Mouse (Mus musculus): Measurements from ENCODE around the gene Chrm3. TPM values are rescaled to one million over a fixed set of nuclear protein-coding genes. Genes with fewer than 3 reads are reported as not detected.

Gene Chrm3
- polyA plus RNA-seq, 1 experiment from 2014 or later: 0.65 TPM

DNA sequence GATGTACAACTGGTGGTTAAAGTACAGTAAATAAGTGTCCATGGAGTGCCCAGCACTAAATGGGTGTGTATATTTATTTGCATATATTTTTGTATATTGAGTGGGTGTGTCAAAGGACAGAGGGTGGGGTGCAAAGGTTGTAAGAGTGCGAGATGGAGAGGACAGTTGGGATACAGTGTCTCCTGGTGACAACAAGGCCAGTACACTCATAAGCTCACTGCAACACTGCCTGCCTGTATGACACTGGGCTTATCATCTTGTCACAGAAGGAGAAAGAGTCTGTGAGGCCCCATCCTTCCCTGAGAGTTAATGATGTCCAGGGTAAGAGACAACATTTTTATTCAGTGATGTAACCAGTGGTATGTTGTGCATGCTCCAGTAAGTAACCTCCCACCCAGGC is 439.5 kb downstream of the Chrm3 start:
- Histone ChIP-seq H3K27ac (ENCODE audit: low read depth, low read length) (no peak overlapping the region), H3K9me3 (replicated peaks; ENCODE audit: control insufficient read depth, low read length) (no peaks in the 10 kb centered on the region), H3K27me3 (replicated peaks; ENCODE audit: control insufficient read depth, insufficient read depth, low read length) (no peaks in the 10 kb centered on the region), H3K36me3 (ENCODE audit: control insufficient read depth, insufficient read depth, low read length) (no peaks in the 10 kb centered on the region), H3K9ac (ENCODE audit: low read length) (no peak overlapping the region), H3K4me3 (ENCODE audit: low read depth, low read length) (no peak overlapping the region), H3K4me1 (ENCODE audit: control insufficient read depth, insufficient read depth, low read length) (no peaks in the 10 kb centered on the region), H3K4me2 (ENCODE audit: low read length) (no peak overlapping the region)
- DNase-seq (ENCODE audit: low spot score) (no peak), ATAC-seq (no peak)
- 79% methylated on average over 1 of the region's 1 CpGs for WGBS

DNA sequence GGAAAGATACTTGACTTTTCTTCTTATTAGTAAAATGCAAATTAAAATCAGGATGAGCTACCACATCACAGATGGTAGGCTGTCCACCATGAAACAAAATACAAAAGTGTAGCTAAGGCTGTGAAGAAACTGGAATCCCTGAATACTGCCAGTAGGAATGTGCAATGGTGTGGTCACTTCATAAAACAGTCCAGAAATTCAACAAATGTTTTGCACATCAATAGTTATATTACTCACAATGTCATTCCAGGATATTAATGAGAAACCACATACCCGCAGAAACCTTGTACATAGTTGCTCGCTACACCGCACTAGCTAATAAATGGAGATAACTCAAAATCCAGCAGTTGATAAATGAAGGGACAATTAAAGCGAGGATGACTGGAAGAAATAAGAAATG is 447.9 kb downstream of the Chrm3 start:
- DNase-seq (ENCODE audit: low spot score) (no peak), ATAC-seq (no peak)
- Histone ChIP-seq H3K27me3 (replicated peaks; ENCODE audit: control insufficient read depth, insufficient read depth, low read length) (no peaks in the 10 kb centered on the region), H3K36me3 (ENCODE audit: control insufficient read depth, insufficient read depth, low read length) (no peaks in the 10 kb centered on the region), H3K4me2 (ENCODE audit: low read length) (no peak overlapping the region), H3K4me1 (ENCODE audit: control insufficient read depth, insufficient read depth, low read length) (no peaks in the 10 kb centered on the region), H3K9ac (ENCODE audit: low read length) (no peak overlapping the region), H3K4me3 (ENCODE audit: low read depth, low read length) (no peak overlapping the region), H3K27ac (ENCODE audit: low read depth, low read length) (no peak overlapping the region), H3K9me3 (replicated peaks; ENCODE audit: control insufficient read depth, low read length) (no peaks in the 10 kb centered on the region)
- 90% methylated on average over 4 of the region's 4 CpGs for WGBS

DNA sequence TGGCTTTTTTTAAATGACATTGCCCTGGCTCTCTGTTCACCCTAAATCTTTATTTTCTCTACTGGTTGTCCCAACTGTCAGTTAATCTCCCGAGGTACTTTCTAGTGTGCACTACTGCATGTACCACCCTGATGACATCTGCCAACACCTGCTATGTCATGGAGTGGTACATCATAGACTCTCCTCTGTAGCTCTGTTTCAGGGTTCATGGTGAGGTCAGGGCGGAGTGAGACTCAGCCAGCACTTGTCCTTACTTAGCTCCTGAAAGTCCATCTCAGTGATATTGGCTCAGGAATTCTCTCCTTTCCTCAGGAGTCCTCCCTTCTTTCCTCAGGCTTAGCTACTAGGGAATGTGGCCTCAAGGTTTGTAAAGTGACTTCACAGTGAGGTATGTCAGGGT is 451.9 kb downstream of the Chrm3 start:
- no peaks in the 10 kb centered on the region for H3K9me3 ChIP-seq (replicated peaks; ENCODE audit: control insufficient read depth, low read length)
- H3K9ac ChIP-seq (ENCODE audit: low read length): no peak overlapping the region
- H3K27ac ChIP-seq (ENCODE audit: low read depth, low read length): no peak overlapping the region
- ATAC-seq (no peak), DNase-seq (ENCODE audit: low spot score) (no peak)
- no peak overlapping the region for H3K4me2 ChIP-seq (ENCODE audit: low read length)
- no peaks in the 10 kb centered on the region for H3K36me3 ChIP-seq (ENCODE audit: control insufficient read depth, insufficient read depth, low read length)
- WGBS: 79% methylated on average over 2 of the region's 2 CpGs
- H3K4me1 ChIP-seq (ENCODE audit: control insufficient read depth, insufficient read depth, low read length): no peaks in the 10 kb centered on the region
- H3K4me3 ChIP-seq (ENCODE audit: low read depth, low read length): no peak overlapping the region
- no peaks in the 10 kb centered on the region for H3K27me3 ChIP-seq (replicated peaks; ENCODE audit: control insufficient read depth, insufficient read depth, low read length)

DNA sequence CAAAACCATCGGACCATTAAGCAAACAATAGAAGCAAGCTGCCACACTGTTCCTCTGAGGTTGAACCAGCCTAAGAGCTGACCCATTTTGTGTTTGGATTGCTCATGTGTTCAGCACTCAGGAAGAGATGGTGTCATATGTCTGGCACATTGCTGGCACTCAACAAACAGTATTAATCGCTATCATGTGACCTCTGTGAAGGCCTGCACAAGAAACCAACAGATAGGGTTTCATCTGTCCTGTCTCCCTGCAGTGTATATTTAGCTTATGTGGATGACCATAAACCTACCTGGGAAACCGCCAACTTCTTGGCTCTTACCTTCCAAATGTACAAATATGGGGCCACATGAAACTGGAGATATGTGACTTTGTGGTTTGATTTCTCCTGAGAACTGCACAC is 453.4 kb downstream of the Chrm3 start:
- Histone ChIP-seq H3K9me3 (replicated peaks; ENCODE audit: control insufficient read depth, low read length) (no peaks in the 10 kb centered on the region), H3K36me3 (ENCODE audit: control insufficient read depth, insufficient read depth, low read length) (no peaks in the 10 kb centered on the region), H3K4me3 (ENCODE audit: low read depth, low read length) (no peak overlapping the region), H3K4me2 (ENCODE audit: low read length) (no peak overlapping the region), H3K27ac (ENCODE audit: low read depth, low read length) (no peak overlapping the region), H3K4me1 (ENCODE audit: control insufficient read depth, insufficient read depth, low read length) (no peaks in the 10 kb centered on the region), H3K27me3 (replicated peaks; ENCODE audit: control insufficient read depth, insufficient read depth, low read length) (no peaks in the 10 kb centered on the region), H3K9ac (ENCODE audit: low read length) (no peak overlapping the region)
- ATAC-seq (no peak), DNase-seq (ENCODE audit: low spot score) (no peak)
- 83% methylated on average over 3 of the region's 3 CpGs for WGBS

DNA sequence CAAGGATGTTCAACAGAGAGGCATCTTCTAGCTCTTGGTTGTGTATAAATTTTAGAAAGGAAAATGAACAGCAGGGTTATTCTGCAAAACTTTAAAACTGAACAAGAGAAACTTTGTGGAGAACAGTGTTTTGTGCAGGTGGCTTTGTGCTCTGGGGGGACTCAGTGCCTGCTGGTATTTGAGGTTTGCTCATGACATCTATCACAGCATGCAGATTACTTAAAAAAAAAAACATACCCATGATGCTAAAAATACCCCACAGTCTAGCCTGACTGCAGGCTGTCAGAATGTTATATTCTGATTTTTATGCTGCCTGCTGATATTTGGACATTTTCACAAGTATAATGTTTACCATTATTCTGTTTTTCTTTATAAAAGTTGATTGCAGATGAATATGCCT is 456.2 kb downstream of the Chrm3 start:
- Histone ChIP-seq H3K9me3 (replicated peaks; ENCODE audit: control insufficient read depth, low read length) (no peaks in the 10 kb centered on the region), H3K4me2 (ENCODE audit: low read length) (no peak overlapping the region), H3K27me3 (replicated peaks; ENCODE audit: control insufficient read depth, insufficient read depth, low read length) (no peaks in the 10 kb centered on the region), H3K27ac (ENCODE audit: low read depth, low read length) (no peak overlapping the region), H3K9ac (ENCODE audit: low read length) (no peak overlapping the region), H3K4me1 (ENCODE audit: control insufficient read depth, insufficient read depth, low read length) (no peaks in the 10 kb centered on the region), H3K36me3 (ENCODE audit: control insufficient read depth, insufficient read depth, low read length) (no peaks in the 10 kb centered on the region), H3K4me3 (ENCODE audit: low read depth, low read length) (no peak overlapping the region)
- DNase-seq (ENCODE audit: low spot score) (no peak), ATAC-seq (no peak)

DNA sequence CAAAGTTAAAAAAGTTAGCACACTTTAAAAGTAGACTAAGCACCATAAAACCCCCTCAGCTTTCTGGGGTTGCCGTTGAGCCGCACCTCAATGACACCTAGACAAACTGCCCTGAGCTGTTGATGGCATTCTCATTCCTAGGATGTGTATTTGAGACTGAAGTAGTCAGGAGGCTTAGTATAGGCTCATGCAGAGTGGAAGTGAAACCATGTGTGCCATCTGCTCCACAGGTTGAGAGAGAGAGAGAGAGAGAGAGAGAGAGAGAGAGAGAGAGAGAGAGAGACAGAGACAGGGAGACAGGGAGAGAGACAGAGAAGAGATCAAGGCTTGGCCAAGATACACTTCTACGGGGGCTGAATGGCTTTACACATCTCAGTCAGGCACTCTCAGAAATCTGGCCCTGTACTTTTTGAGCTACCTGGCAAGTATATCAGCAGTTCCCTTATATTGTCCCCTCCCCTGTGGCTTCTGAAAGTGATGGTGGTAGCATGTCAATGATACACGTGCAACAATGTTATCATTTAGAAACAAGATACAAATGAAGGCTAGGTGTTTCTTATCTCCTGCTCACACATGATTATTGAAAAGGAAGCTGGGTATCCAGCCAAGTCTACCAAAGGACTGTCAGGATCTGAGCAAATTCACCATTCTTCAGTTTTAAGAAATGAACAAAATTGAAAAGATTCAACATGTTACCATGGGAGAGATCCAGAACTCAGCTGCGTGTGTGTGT is 459.8 kb downstream of the Chrm3 start:
- DNase-seq (ENCODE audit: low spot score) (no peak), ATAC-seq (no peak)
- Histone ChIP-seq H3K9ac (ENCODE audit: low read length) (no peak overlapping the region), H3K4me3 (ENCODE audit: low read depth, low read length) (no peak overlapping the region), H3K4me1 (ENCODE audit: control insufficient read depth, insufficient read depth, low read length) (no peaks in the 10 kb centered on the region), H3K27ac (ENCODE audit: low read depth, low read length) (no peak overlapping the region), H3K36me3 (ENCODE audit: control insufficient read depth, insufficient read depth, low read length) (no peaks in the 10 kb centered on the region), H3K9me3 (replicated peaks; ENCODE audit: control insufficient read depth, low read length) (no peaks in the 10 kb centered on the region), H3K4me2 (ENCODE audit: low read length) (no peak overlapping the region), H3K27me3 (replicated peaks; ENCODE audit: control insufficient read depth, insufficient read depth, low read length) (no peaks in the 10 kb centered on the region)
- 93% methylated on average over 5 of the region's 5 CpGs for WGBS

DNA sequence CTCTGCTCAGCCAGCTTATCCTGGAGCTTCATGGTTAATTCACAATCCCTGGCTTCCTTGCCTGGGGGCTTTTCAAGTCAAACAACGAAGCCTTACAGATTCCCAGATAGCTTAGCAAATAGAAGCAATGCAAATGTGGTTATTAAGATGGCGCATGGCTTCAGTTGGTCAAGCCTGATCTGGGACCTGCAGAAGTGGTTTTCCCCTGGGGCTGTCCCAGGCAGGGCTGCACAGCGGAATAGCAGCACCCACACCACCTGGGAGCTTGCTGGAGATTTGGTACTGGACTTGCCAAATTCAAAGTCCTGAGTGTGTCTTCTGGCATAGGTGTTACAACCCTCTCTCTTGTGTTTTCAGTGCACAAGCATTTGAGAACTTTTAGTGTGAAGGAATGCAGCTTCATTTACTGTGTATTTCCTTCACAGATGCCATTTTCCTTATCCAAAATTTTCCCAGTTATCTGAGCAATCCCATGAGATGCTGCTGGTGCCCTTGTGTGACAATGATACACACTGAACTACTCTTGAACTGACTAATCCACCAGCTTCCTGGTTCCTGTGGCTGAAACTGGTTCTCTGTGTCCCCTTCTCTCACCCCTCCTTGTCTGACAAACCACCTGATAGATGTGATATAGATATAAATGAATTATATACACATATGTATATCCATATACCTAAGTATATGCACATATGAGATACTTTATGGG is 461.8 kb downstream of the Chrm3 start:
- ATAC-seq (no peak), DNase-seq (ENCODE audit: low spot score) (no peak)
- H3K9ac ChIP-seq (ENCODE audit: low read length): no peak overlapping the region
- H3K4me3 ChIP-seq (ENCODE audit: low read depth, low read length): no peak overlapping the region
- no peak overlapping the region for H3K27ac ChIP-seq (ENCODE audit: low read depth, low read length)
- H3K36me3 ChIP-seq (ENCODE audit: control insufficient read depth, insufficient read depth, low read length): no peaks in the 10 kb centered on the region
- no peaks in the 10 kb centered on the region for H3K9me3 ChIP-seq (replicated peaks; ENCODE audit: control insufficient read depth, low read length)
- H3K27me3 ChIP-seq (replicated peaks; ENCODE audit: control insufficient read depth, insufficient read depth, low read length): no peaks in the 10 kb centered on the region
- WGBS: 64% methylated on average over 3 of the region's 3 CpGs
- no peaks in the 10 kb centered on the region for H3K4me1 ChIP-seq (ENCODE audit: control insufficient read depth, insufficient read depth, low read length)
- H3K4me2 ChIP-seq (ENCODE audit: low read length): no peak overlapping the region

DNA sequence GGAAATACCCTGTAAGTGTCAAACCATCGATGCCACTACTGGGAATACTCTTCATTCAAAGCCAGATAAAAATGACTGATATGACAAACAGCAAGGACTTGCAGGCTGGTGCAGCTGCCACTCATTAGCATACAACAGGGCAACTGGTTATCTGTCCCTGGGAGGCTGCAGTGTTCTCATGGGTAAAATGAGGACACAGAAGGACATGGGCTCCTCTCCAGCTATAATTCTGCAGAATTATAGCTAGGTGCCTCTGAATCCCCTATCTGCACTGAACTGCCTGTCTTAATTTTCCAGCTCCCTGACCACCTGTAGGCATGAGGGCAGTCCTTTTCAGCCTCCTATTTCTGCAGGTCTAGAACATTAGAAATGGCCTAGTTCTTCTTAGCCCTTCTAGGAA is 463.4 kb downstream of the Chrm3 start:
- WGBS: 82% methylated on average over 1 of the region's 1 CpGs
- no peak overlapping the region for H3K4me3 ChIP-seq (ENCODE audit: low read depth, low read length)
- H3K9me3 ChIP-seq (replicated peaks; ENCODE audit: control insufficient read depth, low read length): no peaks in the 10 kb centered on the region
- H3K27me3 ChIP-seq (replicated peaks; ENCODE audit: control insufficient read depth, insufficient read depth, low read length): no peaks in the 10 kb centered on the region
- H3K9ac ChIP-seq (ENCODE audit: low read length): no peak overlapping the region
- no peak overlapping the region for H3K27ac ChIP-seq (ENCODE audit: low read depth, low read length)
- no peaks in the 10 kb centered on the region for H3K4me1 ChIP-seq (ENCODE audit: control insufficient read depth, insufficient read depth, low read length)
- H3K4me2 ChIP-seq (ENCODE audit: low read length): no peak overlapping the region
- H3K36me3 ChIP-seq (ENCODE audit: control insufficient read depth, insufficient read depth, low read length): no peaks in the 10 kb centered on the region
- DNase-seq (ENCODE audit: low spot score) (no peak), ATAC-seq (no peak)

DNA sequence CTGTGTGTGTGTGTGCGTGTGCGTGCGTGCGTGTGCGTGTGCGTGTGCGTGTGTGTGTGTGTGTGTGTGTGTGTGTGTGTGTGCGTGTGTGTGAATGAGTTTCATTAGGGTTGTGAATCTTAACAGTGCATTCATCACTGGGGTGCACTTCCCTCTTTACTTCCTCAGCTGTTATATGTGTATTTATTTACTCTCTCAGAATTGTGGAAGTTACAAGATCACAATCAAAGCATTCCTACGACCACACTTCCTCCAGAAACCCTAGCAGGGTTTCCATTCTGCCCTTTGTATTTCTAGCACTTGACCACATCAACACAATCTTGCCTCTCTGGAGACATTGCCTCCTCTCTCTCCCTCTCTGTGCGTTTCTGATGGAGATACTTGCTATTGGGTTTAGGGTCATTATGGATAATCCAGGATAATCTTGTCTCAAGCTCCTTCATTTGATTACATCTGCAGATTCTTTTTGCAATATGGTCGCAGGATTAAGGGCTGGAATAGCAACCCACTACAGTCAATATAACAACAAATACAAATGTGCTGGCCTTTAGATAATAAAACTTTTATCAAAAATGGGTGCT is 465.5 kb downstream of the Chrm3 start:
- DNase-seq (ENCODE audit: low spot score) (no peak), ATAC-seq (no peak)
- WGBS: 87% methylated on average over 11 of the region's 11 CpGs
- Histone ChIP-seq H3K9ac (ENCODE audit: low read length) (no peak overlapping the region), H3K27me3 (replicated peaks; ENCODE audit: control insufficient read depth, insufficient read depth, low read length) (no peaks in the 10 kb centered on the region), H3K9me3 (replicated peaks; ENCODE audit: control insufficient read depth, low read length) (no peaks in the 10 kb centered on the region), H3K27ac (ENCODE audit: low read depth, low read length) (no peak overlapping the region), H3K4me1 (ENCODE audit: control insufficient read depth, insufficient read depth, low read length) (no peaks in the 10 kb centered on the region), H3K4me3 (ENCODE audit: low read depth, low read length) (no peak overlapping the region), H3K36me3 (ENCODE audit: control insufficient read depth, insufficient read depth, low read length) (no peaks in the 10 kb centered on the region), H3K4me2 (ENCODE audit: low read length) (no peak overlapping the region)

All from forebrain, embryonic 14.5 days (tissue).